Mouse (Mus musculus): ENCODE results near the gene Tspan18.

- TF ChIP-seq CTCF (IDR thresholded peaks at IDR 0.05; ENCODE audit: borderline replicate concordance, control insufficient read depth, extremely low read depth, insufficient read depth, low read length, poor library complexity) (no peak), POLR2A (IDR thresholded peaks at IDR 0.05; ENCODE audit: control insufficient read depth, extremely low read depth, insufficient read depth, low read length, poor library complexity) (no peak)
These were observed 64.7 kb downstream of the Tspan18 start for GRCm38 (mm10) chr2:93269611-93270010.
